In the genomic region with DNA sequence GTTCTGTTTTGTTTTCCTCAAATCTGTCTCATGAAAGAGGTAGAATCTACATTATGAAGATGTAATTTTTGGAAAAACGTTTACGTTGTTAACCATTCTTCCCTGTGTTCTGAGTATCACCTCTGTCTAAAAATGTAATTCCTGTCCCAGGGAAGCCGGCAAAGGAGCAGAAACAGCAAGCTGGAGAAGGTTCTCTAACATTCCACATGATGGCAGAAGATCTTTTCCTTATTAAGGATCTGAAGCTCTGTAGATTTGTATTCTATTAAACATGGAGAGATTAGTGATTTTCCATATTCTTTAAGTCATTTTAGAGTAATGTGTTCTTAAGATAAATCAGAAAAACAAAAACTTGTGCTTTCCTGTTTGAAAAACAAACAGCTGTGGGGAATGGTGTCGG, we compare ENCODE assay signal across 27 mouse cellular contexts.
DNase-seq lines count a peak whose midpoint lies in the region; ATAC-seq and TF ChIP-seq lines count a peak whose summit lies in the region.
"Had no signal": no experiment of that assay in that cellular context is flagged by ENCODE, and none has a peak within 500 bp of the region (broad histone marks: within the 10 kb centered on the region; RNA-seq: fewer than 3 reads in every experiment).

No protein-coding gene starts in this region.

- CTCF ChIA-PET in Patski (lab: Charles Lee), result interaction anchor here (0.9 kb wide), 1 partner anchor 821 kb away, joined by 3 read pairs; no protein-coding TSS in a partner anchor

- no peak overlapping the region for H3K27ac ChIP-seq in hindbrain, postnatal 0 days
- H3K27ac ChIP-seq in hindbrain, embryonic 12.5 days, result no peak overlapping the region
- no peak overlapping the region for H3K27ac ChIP-seq in lung, embryonic 14.5 days (ENCODE audit: low read depth)
- H3K27ac ChIP-seq: embryonic facial prominence, embryonic 13.5 days; forebrain, embryonic 13.5 days; heart, embryonic 10.5 days; heart, embryonic 15.5 days; hindbrain, embryonic 13.5 days; kidney, embryonic 15.5 days; limb, embryonic 13.5 days; stomach, embryonic 15.5 days had no signal

- no peaks in the 10 kb centered on the region for H3K27me3 ChIP-seq in hindbrain, postnatal 0 days (ENCODE audit: insufficient read depth, low read length)
- no peaks in the 10 kb centered on the region for H3K27me3 ChIP-seq in hindbrain, embryonic 12.5 days
- no peaks in the 10 kb centered on the region for H3K27me3 ChIP-seq in lung, embryonic 14.5 days (ENCODE audit: insufficient read depth, low read length)
- H3K27me3 ChIP-seq in Patski, result peaks cover 8% of the 10 kb centered on the region
- H3K27me3 ChIP-seq: embryonic facial prominence, embryonic 13.5 days; forebrain, embryonic 13.5 days; heart, embryonic 15.5 days; hindbrain, embryonic 13.5 days; kidney, embryonic 15.5 days; limb, embryonic 13.5 days; stomach, embryonic 15.5 days had no signal

- H3K9ac ChIP-seq in hindbrain, postnatal 0 days (replicated peaks; ENCODE audit: low read length), result no peak overlapping the region
- H3K9ac ChIP-seq in hindbrain, embryonic 12.5 days, result no peak overlapping the region
- no peak overlapping the region for H3K9ac ChIP-seq in lung, embryonic 14.5 days
- H3K9ac ChIP-seq: embryonic facial prominence, embryonic 13.5 days; forebrain, embryonic 13.5 days; heart, embryonic 15.5 days; hindbrain, embryonic 13.5 days; kidney, embryonic 15.5 days; limb, embryonic 13.5 days; stomach, embryonic 15.5 days had no signal

- 66% methylated on average over 4 of the region's 4 CpGs for WGBS in hindbrain, postnatal 0 days
- 80% methylated on average over 4 of the region's 4 CpGs for WGBS in hindbrain, embryonic 12.5 days
- 73% methylated on average over 4 of the region's 4 CpGs for WGBS in lung, embryonic 14.5 days

- no peaks in the 10 kb centered on the region for H3K36me3 ChIP-seq in hindbrain, postnatal 0 days (ENCODE audit: insufficient read depth, low read length)
- no peaks in the 10 kb centered on the region for H3K36me3 ChIP-seq in hindbrain, embryonic 12.5 days
- no peaks in the 10 kb centered on the region for H3K36me3 ChIP-seq in lung, embryonic 14.5 days (ENCODE audit: insufficient read depth)
- H3K36me3 ChIP-seq: embryonic facial prominence, embryonic 13.5 days; heart, embryonic 10.5 days; heart, embryonic 15.5 days; hindbrain, embryonic 13.5 days; kidney, embryonic 15.5 days; limb, embryonic 13.5 days; stomach, embryonic 15.5 days had no signal

- no peak overlapping the region for H3K4me2 ChIP-seq in hindbrain, postnatal 0 days (ENCODE audit: low read depth, low read length)
- no peak overlapping the region for H3K4me2 ChIP-seq in hindbrain, embryonic 12.5 days (replicated peaks)
- H3K4me2 ChIP-seq in lung, embryonic 14.5 days, result no peak overlapping the region
- H3K4me2 ChIP-seq: embryonic facial prominence, embryonic 13.5 days; forebrain, embryonic 13.5 days; heart, embryonic 15.5 days; hindbrain, embryonic 13.5 days; kidney, embryonic 15.5 days; limb, embryonic 13.5 days; liver, embryonic 11.5 days; stomach, embryonic 15.5 days had no signal

- in situ Hi-C loops in Patski (cut with MboI; ENCODE audit: low pct_unique_long_range_greater_than_20kb), result no loop called here

- peak; percentile 41; the same call in 1 of the 2 replicates for TF ChIP-seq CTCF in hindbrain, postnatal 0 days (IDR thresholded peaks at IDR 0.05; ENCODE audit: low read depth)
- no peak for TF ChIP-seq CTCF in lung, embryonic 14.5 days (IDR thresholded peaks at IDR 0.05; ENCODE audit: low read depth)
- TF ChIP-seq CTCF in Patski (IDR thresholded peaks at IDR 0.05), result peak; percentile 24

- H3K4me1 ChIP-seq in hindbrain, postnatal 0 days (ENCODE audit: insufficient read depth, low read length), result no peaks in the 10 kb centered on the region
- H3K4me1 ChIP-seq in hindbrain, embryonic 12.5 days, result no peaks in the 10 kb centered on the region
- H3K4me1 ChIP-seq in lung, embryonic 14.5 days (ENCODE audit: insufficient read depth), result no peaks in the 10 kb centered on the region
- H3K4me1 ChIP-seq: embryonic facial prominence, embryonic 13.5 days; forebrain, embryonic 13.5 days; heart, embryonic 10.5 days; heart, embryonic 15.5 days; kidney, embryonic 15.5 days; limb, embryonic 13.5 days; stomach, embryonic 15.5 days had no signal

- H3K4me3 ChIP-seq in hindbrain, postnatal 0 days (ENCODE audit: low read length), result no peak overlapping the region
- no peak overlapping the region for H3K4me3 ChIP-seq in hindbrain, embryonic 12.5 days
- H3K4me3 ChIP-seq in lung, embryonic 14.5 days (ENCODE audit: low read depth, low read length), result no peak overlapping the region
- H3K4me3 ChIP-seq: embryonic facial prominence, embryonic 13.5 days; erythroblast, embryonic 14.5 days; forebrain, embryonic 13.5 days; heart, embryonic 10.5 days; heart, embryonic 15.5 days; hindbrain, embryonic 13.5 days; kidney, embryonic 15.5 days; limb, embryonic 13.5 days; stomach, embryonic 15.5 days had no signal

- DNase-seq in cerebellum, postnatal 14 days, result peak; percentile 6 to 20
- DNase-seq in hindbrain, postnatal 0 days (ENCODE audit: low spot score), result peak; percentile 44
- DNase-seq in lung, embryonic 14.5 days, result peak; percentile 14
- no peak for DNase-seq in lung, postnatal 25 days (ENCODE audit: low spot score)
- DNase-seq in Patski (ENCODE audit: low read depth, low spot score), result no peak
- DNase-seq: adrenal gland, postnatal 25 days; embryo, embryonic 11 days; gastrocnemius, postnatal 25 days; heart, adult 11 months; kidney, adult 11 months; kidney, postnatal 36 days; right cerebral cortex, postnatal 14 days; thymus, postnatal 14 days had no signal

- H3K9me3 ChIP-seq in hindbrain, postnatal 0 days (ENCODE audit: low read length), result no peaks in the 10 kb centered on the region
- no peaks in the 10 kb centered on the region for H3K9me3 ChIP-seq in hindbrain, embryonic 12.5 days (replicated peaks)
- H3K9me3 ChIP-seq in lung, embryonic 14.5 days (ENCODE audit: low read depth, low read length), result no peaks in the 10 kb centered on the region
- H3K9me3 ChIP-seq: embryonic facial prominence, embryonic 13.5 days; forebrain, embryonic 13.5 days; heart, embryonic 10.5 days; heart, embryonic 15.5 days; hindbrain, embryonic 13.5 days; kidney, embryonic 15.5 days; limb, embryonic 13.5 days; stomach, embryonic 15.5 days had no signal

- ATAC-seq in cerebellum, adult (ENCODE audit: insufficient number of reproducible peaks, low FRiP score, low TSS enrichment), result no peak
- no peak for ATAC-seq in hindbrain, postnatal 0 days
- ATAC-seq in hindbrain, embryonic 12.5 days (ENCODE audit: low FRiP score), result no peak
- no peak for ATAC-seq in lung, embryonic 14.5 days (ENCODE audit: insufficient read depth)
- no peak for ATAC-seq in Patski
- ATAC-seq in monocyte, adult 5-6 weeks (replicated peaks; ENCODE audit: insufficient number of reproducible peaks, low FRiP score, low TSS enrichment, poor library complexity, severe bottlenecking), result no peak
- ATAC-seq: forebrain, embryonic 13.5 days; inflammation-experienced regulatory T-cells, adult 6 months had no signal

- POLR2A ChIA-PET in Patski (lab: Charles Lee), result no interaction called here

Comparison
In these comparisons a context has a peak if more than half of its experiments do, and no peak if none do; other contexts are left out.
1. DNase-seq: peak in cerebellum, postnatal 14 days (2 of 2), hindbrain, postnatal 0 days (single experiment) and lung, embryonic 14.5 days (single experiment); none in lung, postnatal 25 days (single experiment) and Patski (single experiment).